Mouse (Mus musculus): ENCODE data around the gene Adcy9. TPM values are rescaled to one million over a fixed set of nuclear protein-coding genes. Genes with fewer than 3 reads are reported as not detected.

Gene Adcy9
- polyA plus RNA-seq, 1 experiment from 2014 or later: 1.7 TPM

GRCm38 (mm10) chr16:4439302-4440066, 19.2 kb upstream of the Adcy9 start:
- Histone ChIP-seq H3K27ac (no peak overlapping the region), H3K9ac (no peak overlapping the region), H3K27me3 (replicated peaks) (no peaks in the 10 kb centered on the region), H3K9me3 (no peaks in the 10 kb centered on the region), H3K4me2 (no peak overlapping the region), H3K4me1 (no peaks in the 10 kb centered on the region), H3K4me3 (replicated peaks) (no peak overlapping the region), H3K36me3 (no peaks in the 10 kb centered on the region)
- ATAC-seq (ENCODE audit: insufficient read depth, low FRiP score, low read depth): peak; percentile 43; the same call in 1 of the 2 replicates
- WGBS: 53% methylated on average over 10 of the region's 10 CpGs

- Histone ChIP-seq H3K9me3 (no peaks in the 10 kb centered on the region), H3K4me3 (replicated peaks) (no peak overlapping the region), H3K27ac (no peak overlapping the region), H3K9ac (no peak overlapping the region), H3K4me1 (no peaks in the 10 kb centered on the region), H3K36me3 (no peaks in the 10 kb centered on the region), H3K27me3 (replicated peaks) (no peaks in the 10 kb centered on the region), H3K4me2 (no peak overlapping the region)
- no peak for ATAC-seq (ENCODE audit: insufficient read depth, low FRiP score, low read depth)
- 43% methylated on average over 4 of the region's 4 CpGs for WGBS
These were observed 16.4 kb upstream of the Adcy9 start for GRCm38 (mm10) chr16:4436738-4437137.

- H3K9me3 ChIP-seq: no peaks in the 10 kb centered on the region
- H3K36me3 ChIP-seq: no peaks in the 10 kb centered on the region
- H3K27ac ChIP-seq: no peak overlapping the region
- no peaks in the 10 kb centered on the region for H3K27me3 ChIP-seq (replicated peaks)
- no peak for ATAC-seq (ENCODE audit: insufficient read depth, low FRiP score, low read depth)
- H3K9ac ChIP-seq: no peak overlapping the region
- WGBS: 94% methylated on average over 2 of the region's 2 CpGs
- H3K4me3 ChIP-seq (replicated peaks): no peak overlapping the region
- no peak overlapping the region for H3K4me2 ChIP-seq
- H3K4me1 ChIP-seq: no peaks in the 10 kb centered on the region
These were observed 15.1 kb upstream of the Adcy9 start for GRCm38 (mm10) chr16:4435371-4435770.

GRCm38 (mm10) chr16:4431841-4432240, 11.5 kb upstream of the Adcy9 start:
- no peaks in the 10 kb centered on the region for H3K27me3 ChIP-seq (replicated peaks)
- no peak overlapping the region for H3K9ac ChIP-seq
- no peak overlapping the region for H3K27ac ChIP-seq
- 73% methylated on average over 4 of the region's 4 CpGs for WGBS
- H3K4me2 ChIP-seq: no peak overlapping the region
- H3K36me3 ChIP-seq: no peaks in the 10 kb centered on the region
- H3K9me3 ChIP-seq: no peaks in the 10 kb centered on the region
- H3K4me3 ChIP-seq (replicated peaks): no peak overlapping the region
- H3K4me1 ChIP-seq: no peaks in the 10 kb centered on the region
- no peak for ATAC-seq (ENCODE audit: insufficient read depth, low FRiP score, low read depth)

- Histone ChIP-seq H3K9ac (no peak overlapping the region), H3K36me3 (no peaks in the 10 kb centered on the region), H3K4me3 (replicated peaks) (no peak overlapping the region), H3K27me3 (replicated peaks) (no peaks in the 10 kb centered on the region), H3K9me3 (no peaks in the 10 kb centered on the region), H3K4me1 (no peaks in the 10 kb centered on the region), H3K27ac (no peak overlapping the region), H3K4me2 (no peak overlapping the region)
- no peak for ATAC-seq (ENCODE audit: insufficient read depth, low FRiP score, low read depth)
- WGBS: 77% methylated on average over 3 of the region's 3 CpGs
These were observed 10.7 kb upstream of the Adcy9 start for GRCm38 (mm10) chr16:4431013-4431412.

GRCm38 (mm10) chr16:4430232-4430631, 9.9 kb upstream of the Adcy9 start:
- 75% methylated on average over 5 of the region's 5 CpGs for WGBS
- H3K36me3 ChIP-seq: no peaks in the 10 kb centered on the region
- no peak overlapping the region for H3K4me3 ChIP-seq (replicated peaks)
- no peak overlapping the region for H3K9ac ChIP-seq
- no peaks in the 10 kb centered on the region for H3K4me1 ChIP-seq
- H3K4me2 ChIP-seq: no peak overlapping the region
- H3K9me3 ChIP-seq: no peaks in the 10 kb centered on the region
- no peaks in the 10 kb centered on the region for H3K27me3 ChIP-seq (replicated peaks)
- no peak for ATAC-seq (ENCODE audit: insufficient read depth, low FRiP score, low read depth)
- H3K27ac ChIP-seq: no peak overlapping the region

GRCm38 (mm10) chr16:4425658-4426234, 5.4 kb upstream of the Adcy9 start:
- no peaks in the 10 kb centered on the region for H3K36me3 ChIP-seq
- 40% methylated on average over 4 of the region's 4 CpGs for WGBS

GRCm38 (mm10) chr16:4423613-4424012, 3.3 kb upstream of the Adcy9 start:
- no peaks in the 10 kb centered on the region for H3K36me3 ChIP-seq

More at GRCm38 (mm10) chr16:4425658-4426234, 5.4 kb upstream of the Adcy9 start:
- H3K4me3 ChIP-seq (replicated peaks): no peak overlapping the region
- no peak for ATAC-seq (ENCODE audit: insufficient read depth, low FRiP score, low read depth)
- H3K4me1 ChIP-seq: no peaks in the 10 kb centered on the region
- no peak overlapping the region for H3K4me2 ChIP-seq
- H3K9me3 ChIP-seq: no peaks in the 10 kb centered on the region
- H3K27me3 ChIP-seq (replicated peaks): no peaks in the 10 kb centered on the region
- H3K9ac ChIP-seq: no peak overlapping the region
- H3K27ac ChIP-seq: no peak overlapping the region

GRCm38 (mm10) chr16:4422991-4423390, 2.7 kb upstream of the Adcy9 start:
- Histone ChIP-seq H3K27ac (no peak overlapping the region), H3K4me1 (peaks cover 15% of the 10 kb centered on the region), H3K4me2 (no peak overlapping the region), H3K4me3 (replicated peaks) (no peak overlapping the region), H3K27me3 (replicated peaks) (no peaks in the 10 kb centered on the region), H3K36me3 (no peaks in the 10 kb centered on the region), H3K9ac (no peak overlapping the region), H3K9me3 (no peaks in the 10 kb centered on the region)
- WGBS: 92% methylated on average over 3 of the region's 3 CpGs
- ATAC-seq (ENCODE audit: insufficient read depth, low FRiP score, low read depth): no peak

More at GRCm38 (mm10) chr16:4423613-4424012, 3.3 kb upstream of the Adcy9 start:
- Histone ChIP-seq H3K27ac (no peak overlapping the region), H3K9ac (no peak overlapping the region), H3K4me3 (replicated peaks) (no peak overlapping the region), H3K9me3 (no peaks in the 10 kb centered on the region), H3K4me1 (peaks cover 9% of the 10 kb centered on the region), H3K4me2 (no peak overlapping the region), H3K27me3 (replicated peaks) (no peaks in the 10 kb centered on the region)
- no peak for ATAC-seq (ENCODE audit: insufficient read depth, low FRiP score, low read depth)
- 81% methylated on average over 5 of the region's 5 CpGs for WGBS

GRCm38 (mm10) chr16:4419546-4420297, 576 bp downstream of the Adcy9 start:
- ATAC-seq (ENCODE audit: insufficient read depth, low FRiP score, low read depth): peak; percentile 70
- under 1% methylated on average over 85 of the region's 85 CpGs for WGBS
- peak overlapping the region; percentile 52 for H3K9ac ChIP-seq

GRCm38 (mm10) chr16:4418776-4419545, 1.3 kb downstream of the Adcy9 start:
- 18% methylated on average over 32 of the region's 32 CpGs for WGBS
- no peaks in the 10 kb centered on the region for H3K27me3 ChIP-seq (replicated peaks)
- 0 out of 2 replicates have a peak overlapping the region, but pooled peaks have one; percentile 52 for H3K9ac ChIP-seq
- H3K27ac ChIP-seq: peak overlapping the region; percentile 72; the same call in 1 of the 2 replicates
- ATAC-seq (ENCODE audit: insufficient read depth, low FRiP score, low read depth): peak; percentile 3; the same call in 1 of the 2 replicates
- peaks cover 18% of the 10 kb centered on the region for H3K4me1 ChIP-seq
- H3K4me3 ChIP-seq (replicated peaks): peak overlapping the region; percentile 72
- no peaks in the 10 kb centered on the region for H3K36me3 ChIP-seq
- no peaks in the 10 kb centered on the region for H3K9me3 ChIP-seq
- H3K4me2 ChIP-seq: peak overlapping the region; percentile 97

More at GRCm38 (mm10) chr16:4419546-4420297, 576 bp downstream of the Adcy9 start:
- Histone ChIP-seq H3K4me3 (replicated peaks) (peak overlapping the region; percentile 72), H3K9me3 (no peaks in the 10 kb centered on the region), H3K36me3 (no peaks in the 10 kb centered on the region), H3K27ac (peak overlapping the region; percentile 72), H3K4me2 (peak overlapping the region; percentile 97), H3K4me1 (peaks cover 18% of the 10 kb centered on the region), H3K27me3 (replicated peaks) (no peaks in the 10 kb centered on the region)
